Mouse (Mus musculus): ENCODE measurements around the gene Dctn5. TPM values are rescaled to one million over a fixed set of nuclear protein-coding genes. Genes with fewer than 3 reads are reported as not detected.
A peak's percentile ranks its signal among the peaks of the same experiment; 100 is the strongest.
"Not testable (repeated sequence)": the region's sequence is repeated elsewhere in the genome, so short reads cannot be mapped to it uniquely, and the experiment has no call there.

Gene Dctn5
- 10 to 100 TPM; 60.6 to 66.2 TPM for total RNA-seq (2021)
- long read RNA-seq, experiment 1, transcript Dctn5-201 (6 exons, 1,532 nt), result major isoform, 23 of 44 reads
- long read RNA-seq, experiment 1, partial matches to known transcripts, result 2 of 44 reads
- long read RNA-seq, experiment 1, other reads (novel, unspliced or antisense), result 19 of 44 reads
- long read RNA-seq, experiment 2, transcript Dctn5-201 (6 exons, 1,532 nt), result major isoform, 18 of 30 reads
- long read RNA-seq, experiment 2, partial matches to known transcripts, result 0 of 30 reads
- long read RNA-seq, experiment 2, other reads (novel, unspliced or antisense), result 12 of 30 reads

DNA sequence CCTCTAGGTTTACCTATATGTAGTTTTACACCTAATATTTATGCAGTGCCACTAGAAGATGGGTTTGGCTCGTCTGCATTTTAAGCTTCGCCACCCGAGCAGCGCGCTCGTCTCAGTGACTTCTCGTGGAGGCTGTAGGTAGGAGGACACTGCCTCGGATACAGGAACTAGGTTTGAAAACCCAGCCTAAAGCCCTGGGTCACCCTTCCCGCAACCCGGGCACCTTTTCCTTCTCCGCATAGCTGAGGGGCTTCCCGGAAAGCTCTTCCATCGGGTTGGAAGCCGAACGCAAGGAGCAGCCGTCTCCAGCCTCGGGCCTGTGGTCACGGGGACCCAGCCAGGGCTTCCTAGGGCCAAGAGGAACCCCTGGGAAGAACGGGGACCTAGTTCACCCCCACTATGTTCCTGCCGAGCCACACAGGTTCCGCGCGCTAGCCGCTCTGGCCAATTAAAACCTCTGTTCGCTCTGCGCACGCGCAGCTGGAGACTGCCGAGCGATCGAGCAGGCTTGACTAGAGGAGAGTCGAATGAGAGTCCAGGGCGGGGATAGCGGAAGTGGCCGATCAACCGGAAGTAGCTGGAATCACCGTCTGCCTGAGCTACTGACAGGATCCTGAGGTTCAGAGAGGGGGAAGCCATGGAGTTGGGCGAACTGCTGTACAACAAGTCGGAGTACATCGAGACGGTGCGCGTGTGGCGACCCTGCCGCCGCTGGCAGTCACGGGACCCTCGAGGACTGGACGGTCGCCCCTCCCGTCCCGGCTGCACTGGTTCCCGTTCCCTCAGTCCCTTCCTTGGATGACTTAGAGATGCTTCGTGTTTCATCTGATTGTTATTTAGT is at the start of gene Dctn5, which contains the start of gene Palb2:
Dctn5 (plus strand) TSS at position 545 of the 841 bp plus-strand sequence.
Palb2 (minus strand) TSS at position 489 of the 841 bp plus-strand sequence.
- peak; percentile 97 to 99 for DNase-seq

DNA sequence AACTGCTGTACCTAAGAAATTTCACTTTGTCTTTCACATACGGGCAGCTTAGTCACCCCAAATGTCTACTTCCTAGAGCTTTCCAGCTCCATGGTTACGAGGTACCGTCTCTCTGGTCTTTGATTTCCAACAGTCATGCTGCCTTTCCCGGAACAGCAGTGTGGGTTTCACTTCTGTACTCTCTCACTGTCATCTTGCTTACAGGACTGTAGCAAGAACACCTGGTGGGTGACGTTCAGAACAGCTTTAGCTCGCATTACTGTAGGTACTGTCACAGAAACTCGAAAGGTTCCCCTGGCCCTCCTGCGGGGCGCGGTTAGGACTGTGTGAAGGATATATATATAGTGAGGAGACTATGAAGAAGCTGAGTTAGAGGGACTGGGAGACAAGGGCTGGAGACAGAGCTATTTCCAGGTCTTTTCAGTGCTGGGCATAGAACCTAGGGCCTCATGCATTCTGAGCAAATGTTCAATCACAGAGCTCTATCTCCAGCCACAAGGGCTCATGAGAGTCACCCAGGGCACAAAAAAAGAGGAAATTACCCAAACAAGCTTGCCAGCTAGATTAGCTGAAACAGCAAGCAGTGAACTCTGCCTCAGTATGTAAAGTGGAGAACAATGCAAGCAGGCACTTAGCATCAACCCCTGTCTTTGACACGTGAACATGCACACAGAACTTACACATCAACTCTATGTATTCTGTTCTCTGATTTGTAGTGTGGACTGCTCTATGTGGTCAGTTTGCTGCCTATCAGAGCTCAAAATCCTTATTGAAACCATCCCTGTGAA is 45.5 kb upstream of the Dctn5 start:
- DNase-seq, result no peak

DNA sequence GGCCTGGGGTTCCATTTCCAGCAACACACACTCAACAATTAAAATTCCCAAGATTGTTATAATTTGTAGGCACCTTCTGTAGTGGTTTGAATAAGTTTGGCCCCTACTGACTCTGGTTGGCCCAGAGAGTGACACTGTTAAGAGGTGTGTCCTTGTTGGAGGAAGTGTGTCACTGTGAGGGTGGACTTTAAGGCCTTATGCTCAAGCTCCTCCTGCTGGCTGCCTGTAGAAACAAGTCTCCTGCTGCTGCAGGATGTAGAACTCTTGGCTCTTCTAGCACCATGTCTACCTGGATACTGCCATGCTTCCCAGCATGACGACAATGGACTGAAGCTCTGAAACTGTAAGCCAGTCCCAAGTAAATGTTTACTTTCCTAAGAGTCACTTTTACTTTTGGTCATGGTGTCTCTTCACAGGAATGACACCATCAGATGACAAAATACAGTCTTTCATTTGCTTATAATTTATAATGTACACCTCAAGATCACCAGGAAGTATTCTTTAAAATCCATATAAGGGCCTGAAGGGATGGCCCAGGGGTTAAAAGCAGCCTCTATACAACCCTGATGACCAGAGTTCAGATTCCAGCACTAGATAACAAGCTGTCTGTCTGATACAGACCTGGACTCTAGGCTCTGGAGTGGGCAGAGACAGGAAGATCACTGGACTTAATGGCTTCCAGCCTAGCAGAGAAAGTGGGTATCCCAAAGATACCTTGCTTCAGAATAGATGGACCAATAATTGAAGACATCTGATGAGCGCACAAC is 38.1 kb upstream of the Dctn5 start:
- DNase-seq, result no peak

DNA sequence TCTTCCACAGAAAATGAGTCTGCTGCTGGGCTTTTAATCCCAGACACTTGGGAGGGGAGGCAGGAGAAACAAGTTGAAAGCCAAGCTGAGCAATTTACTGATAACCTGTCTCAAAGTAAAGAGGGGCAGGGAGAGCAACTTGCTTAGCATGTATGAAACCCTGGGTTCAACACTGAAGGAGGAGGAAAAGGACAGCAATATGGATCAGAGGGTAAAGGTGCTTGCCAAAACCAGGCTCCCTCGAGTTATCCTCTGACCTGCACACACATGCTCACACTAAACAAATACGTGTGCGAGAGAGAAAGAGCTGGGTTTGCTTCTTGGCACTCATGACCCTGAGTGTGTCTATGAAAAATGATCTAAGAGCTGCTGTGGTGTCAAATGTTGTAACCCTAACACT is 34.8 kb upstream of the Dctn5 start:
- DNase-seq, result no peak

- peak; percentile 15 to 39 for DNase-seq
These were observed 33.6 kb upstream of the Dctn5 start for GRCm38 (mm10) chr7:122099222-122099621.

GRCm38 (mm10) chr7:122101014-122101746 is 31.7 kb upstream of the Dctn5 start:
- DNase-seq, result not testable (repeated sequence)

DNA sequence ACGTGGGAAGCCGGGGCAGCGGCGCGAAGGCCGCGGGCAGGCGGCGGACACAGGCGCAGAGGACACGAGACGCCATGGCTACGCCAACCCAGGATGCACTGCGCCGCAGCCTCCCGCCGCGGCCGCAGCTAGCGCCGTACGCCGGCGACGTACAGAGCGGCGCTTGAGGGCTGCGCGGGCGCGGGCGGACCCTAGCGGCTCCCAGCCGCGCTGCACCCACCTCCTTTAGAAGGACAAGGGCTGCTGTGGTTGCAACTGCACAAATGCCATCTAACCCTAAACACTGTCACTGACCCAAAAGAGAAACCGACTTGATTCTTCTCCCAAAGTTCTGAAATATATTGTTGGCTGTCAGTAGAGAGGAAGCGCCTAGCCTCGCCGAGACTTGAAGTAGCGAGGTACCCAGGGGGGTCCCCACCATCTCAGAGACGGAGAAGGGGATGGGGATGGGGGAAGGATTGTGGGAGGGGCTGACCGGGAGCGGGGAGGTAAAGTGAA is 31.0 kb upstream of the Dctn5 start, which contains the start of gene Ndufab1:
Ndufab1 (minus strand) TSS at position 140 of the 498 bp plus-strand sequence.
- peak; percentile 91 to 94 for DNase-seq

GRCm38 (mm10) chr7:122108206-122108605 is 24.6 kb upstream of the Dctn5 start:
- no peak for DNase-seq

DNA sequence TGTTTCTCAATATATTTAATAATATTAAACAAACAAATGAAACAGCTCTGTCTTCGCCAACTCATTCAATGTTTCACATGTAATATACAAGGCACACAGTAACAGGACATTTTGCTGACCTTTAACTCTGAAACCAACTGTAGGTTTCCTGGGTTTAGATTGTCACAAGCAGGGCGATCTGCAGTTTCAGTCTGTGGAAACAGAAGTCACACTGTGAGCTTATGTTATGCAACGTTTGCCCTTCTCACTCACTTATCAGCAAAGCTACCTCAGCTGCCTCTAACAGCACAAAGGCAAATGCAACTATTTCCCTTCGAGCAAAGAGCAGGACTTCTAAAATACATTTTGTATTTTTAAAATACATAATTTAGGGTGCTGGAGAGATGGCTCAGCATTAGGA is 9.3 kb upstream of the Dctn5 start:
- DNase-seq, result no peak

DNA sequence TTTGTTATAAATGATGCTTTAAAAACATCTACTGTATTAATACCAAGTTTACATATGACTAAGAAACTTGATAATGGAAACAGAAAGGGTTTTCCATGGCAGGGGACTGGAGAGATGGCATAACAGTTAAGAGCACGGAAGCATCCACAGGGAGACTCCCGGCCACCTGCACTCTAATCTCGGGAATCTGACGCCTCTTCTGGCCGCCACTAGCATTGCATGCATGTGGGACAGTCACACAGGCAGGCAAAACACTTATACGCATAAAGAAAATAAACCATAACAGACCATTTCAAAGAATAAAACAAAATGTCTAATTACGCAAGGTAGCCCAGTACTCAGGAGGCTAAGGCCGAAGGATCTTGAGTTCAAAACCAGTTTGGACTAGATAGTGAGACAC is 7.2 kb upstream of the Dctn5 start:
- no peak for DNase-seq

GRCm38 (mm10) chr7:122126946-122127345 is 5.9 kb upstream of the Dctn5 start:
- peak in 1 of 2 experiments; percentile 12 for DNase-seq

DNA sequence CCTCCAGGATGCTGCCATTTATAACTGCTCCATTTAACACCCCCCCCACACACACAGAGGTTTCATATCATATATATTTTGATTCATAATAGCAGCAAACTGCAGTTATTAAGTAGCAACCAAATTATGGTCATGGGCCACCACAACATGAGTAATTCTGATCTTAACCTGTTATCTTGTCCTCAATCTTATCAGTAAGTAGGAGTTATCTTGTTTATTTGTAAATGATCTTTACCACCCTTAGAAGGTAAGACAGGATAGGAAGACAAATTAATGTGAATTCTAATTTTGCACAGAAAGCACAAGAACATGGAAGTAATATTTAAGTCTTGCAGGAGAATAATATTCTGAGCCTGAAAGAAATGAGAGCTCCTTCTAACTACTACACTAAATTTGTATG is 1.0 kb upstream of the Dctn5 start:
- no peak for DNase-seq

- DNase-seq, result no peak
These were observed 441 bp downstream of the Dctn5 start for GRCm38 (mm10) chr7:122133338-122133625.

DNA sequence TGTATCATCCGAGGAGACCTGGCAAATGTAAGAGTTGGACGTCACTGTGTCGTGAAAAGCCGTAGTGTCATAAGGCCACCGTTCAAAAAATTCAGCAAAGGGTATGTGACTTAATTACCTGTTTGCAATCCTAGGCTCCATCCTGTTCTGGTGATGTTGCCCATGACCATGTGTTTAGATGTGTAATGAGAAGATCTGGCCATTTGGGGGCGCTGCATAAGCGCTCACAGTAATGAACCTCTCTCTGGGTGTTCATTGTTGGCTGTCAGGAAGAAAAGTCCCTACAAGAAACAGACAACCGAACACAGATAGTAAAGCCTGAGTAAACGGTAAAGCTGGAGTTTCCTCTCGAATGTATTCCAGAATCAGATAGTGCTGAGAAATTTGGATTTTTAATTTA is 2.2 kb downstream of the Dctn5 start:
- DNase-seq, result no peak

GRCm38 (mm10) chr7:122137071-122137470 is 4.2 kb downstream of the Dctn5 start:
- DNase-seq, result no peak

- no peak for DNase-seq
These were observed 5.3 kb downstream of the Dctn5 start for GRCm38 (mm10) chr7:122138190-122138589.

- no peak for DNase-seq
These were observed 8.2 kb downstream of the Dctn5 start for GRCm38 (mm10) chr7:122140991-122141390.

- no peak for DNase-seq
These were observed 19.6 kb downstream of the Dctn5 start for GRCm38 (mm10) chr7:122152473-122152872.

GRCm38 (mm10) chr7:122158488-122158887 is 25.6 kb downstream of the Dctn5 start:
- DNase-seq, result no peak
